Comparison of ENCODE assay signal across 8 mouse cellular contexts in the genomic region with DNA sequence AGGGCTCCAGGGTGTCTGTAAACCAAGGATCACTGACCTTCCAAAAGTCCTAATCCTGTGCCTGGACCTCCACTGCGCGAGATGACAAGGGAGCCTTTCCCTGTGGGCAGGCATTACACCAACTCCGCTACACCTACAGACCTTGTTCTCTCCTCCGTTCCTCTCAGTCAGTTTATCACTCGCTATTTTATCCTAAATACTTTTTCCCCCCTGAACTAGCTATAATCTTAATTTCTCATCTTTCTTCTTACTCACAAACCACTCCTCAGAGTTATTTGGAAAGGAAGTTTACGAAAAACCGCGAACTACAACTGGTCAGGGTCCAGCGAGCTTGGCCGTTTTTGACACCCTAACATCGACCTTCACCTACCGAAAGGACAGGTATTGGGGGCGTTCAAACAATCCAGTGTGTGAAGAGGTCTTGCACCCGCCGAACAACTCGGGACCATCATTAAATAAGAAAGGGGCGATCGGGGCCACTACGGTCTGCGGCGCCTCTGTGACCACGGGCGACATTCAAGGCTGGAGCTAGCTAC. TPM values are rescaled to one million over a fixed set of nuclear protein-coding genes. Genes with fewer than 3 reads are reported as not detected.
DNase-seq lines count a peak whose midpoint lies in the region; ATAC-seq and TF ChIP-seq lines count a peak whose summit lies in the region.

No protein-coding gene starts in this region.

- H3K27ac ChIP-seq in heart, embryonic 10.5 days = peak overlapping the region; percentile 95
- H3K27ac ChIP-seq in ES-Bruce4 (ENCODE audit: insufficient read depth, low read length) = peak overlapping the region; percentile 27
- peak overlapping the region; percentile 99 for H3K27ac ChIP-seq in forebrain, embryonic 10.5 days
- peak overlapping the region; percentile 67; the same call in 1 of the 2 replicates for H3K27ac ChIP-seq in kidney, embryonic 16.5 days (ENCODE audit: low read length)
- H3K27ac ChIP-seq in midbrain, embryonic 16.5 days (ENCODE audit: low read length) = no peak overlapping the region

- TF ChIP-seq POLR2A in ES-Bruce4 (IDR thresholded peaks at IDR 0.05; ENCODE audit: insufficient read depth, low read length) = no peak

- ATAC-seq in kidney, embryonic 16.5 days (ENCODE audit: low FRiP score, low TSS enrichment) = peak; percentile 67; the same call in 1 of the 2 replicates
- peak; percentile 57 for ATAC-seq in midbrain, embryonic 16.5 days
- no peak for ATAC-seq in megakaryocyte-erythroid progenitor cell, adult 5-6 weeks (replicated peaks; ENCODE audit: low FRiP score, low TSS enrichment, poor library complexity, severe bottlenecking)

- H3K9ac ChIP-seq in ES-Bruce4 (ENCODE audit: low read depth, poor library complexity, severe bottlenecking) = peak overlapping the region; percentile 94
- peak overlapping the region; percentile 79 for H3K9ac ChIP-seq in kidney, embryonic 16.5 days (replicated peaks; ENCODE audit: low read length)
- peak overlapping the region; percentile 68 for H3K9ac ChIP-seq in midbrain, embryonic 16.5 days (ENCODE audit: low read depth, low read length)

- no peak for TF ChIP-seq CTCF in ES-Bruce4 (IDR thresholded peaks at IDR 0.05; ENCODE audit: low read depth, low read length)

- H3K4me1 ChIP-seq in heart, embryonic 10.5 days = 0 out of 2 replicates have a peak, but pooled peaks cover 6% of the 10 kb centered on the region
- H3K4me1 ChIP-seq in ES-Bruce4 (ENCODE audit: control insufficient read depth, insufficient read depth, low read length) = peaks cover 5% of the 10 kb centered on the region
- H3K4me1 ChIP-seq in forebrain, embryonic 10.5 days = peaks cover 23% of the 10 kb centered on the region
- peaks cover 8% of the 10 kb centered on the region for H3K4me1 ChIP-seq in kidney, embryonic 16.5 days (ENCODE audit: insufficient read depth, low read length)
- peaks cover 11% of the 10 kb centered on the region; the same call in 1 of the 2 replicates for H3K4me1 ChIP-seq in midbrain, embryonic 16.5 days (ENCODE audit: control insufficient read depth, insufficient read depth, low read length)

- H3K27me3 ChIP-seq in heart, embryonic 10.5 days (ENCODE audit: insufficient read depth, poor library complexity, severe bottlenecking) = no peaks in the 10 kb centered on the region
- H3K27me3 ChIP-seq in ES-Bruce4 (ENCODE audit: control insufficient read depth, insufficient read depth, low read length, poor library complexity, severe bottlenecking) = no peaks in the 10 kb centered on the region
- H3K27me3 ChIP-seq in forebrain, embryonic 10.5 days (ENCODE audit: poor library complexity, severe bottlenecking) = no peaks in the 10 kb centered on the region
- H3K27me3 ChIP-seq in kidney, embryonic 16.5 days (ENCODE audit: insufficient read depth, low read length) = no peaks in the 10 kb centered on the region
- no peaks in the 10 kb centered on the region for H3K27me3 ChIP-seq in midbrain, embryonic 16.5 days (ENCODE audit: control insufficient read depth, insufficient read depth, low read depth, low read length)

- peak overlapping the region; percentile 91 for H3K4me3 ChIP-seq in heart, embryonic 10.5 days
- peak overlapping the region; percentile 98 for H3K4me3 ChIP-seq in ES-Bruce4 (ENCODE audit: low read depth, low read length)
- H3K4me3 ChIP-seq in forebrain, embryonic 10.5 days = peak overlapping the region; percentile 90
- H3K4me3 ChIP-seq in kidney, embryonic 16.5 days (ENCODE audit: low read length) = peak overlapping the region; percentile 60
- peak overlapping the region; percentile 91 for H3K4me3 ChIP-seq in midbrain, embryonic 16.5 days (ENCODE audit: low read depth, low read length)

- no peak for TF ChIP-seq EP300 in ES-Bruce4 (IDR thresholded peaks at IDR 0.05; ENCODE audit: insufficient read depth, low read depth, low read length)

- intact Hi-C loops in heart, postnatal 25 days (cut with DNase I) = no loop called here

- H3K36me3 ChIP-seq in heart, embryonic 10.5 days = peaks cover 21% of the 10 kb centered on the region
- H3K36me3 ChIP-seq in ES-Bruce4 (ENCODE audit: control insufficient read depth, insufficient read depth, low read length, poor library complexity, severe bottlenecking) = peaks cover 30% of the 10 kb centered on the region
- H3K36me3 ChIP-seq in forebrain, embryonic 10.5 days (replicated peaks) = peaks cover 31% of the 10 kb centered on the region
- peaks cover 5% of the 10 kb centered on the region; the same call in 1 of the 2 replicates for H3K36me3 ChIP-seq in kidney, embryonic 16.5 days (ENCODE audit: insufficient read depth, low read length)
- H3K36me3 ChIP-seq in midbrain, embryonic 16.5 days (ENCODE audit: control insufficient read depth, insufficient read depth, low read length) = no peaks in the 10 kb centered on the region

- no peaks in the 10 kb centered on the region for H3K9me3 ChIP-seq in heart, embryonic 10.5 days
- no peaks in the 10 kb centered on the region for H3K9me3 ChIP-seq in ES-Bruce4 (replicated peaks; ENCODE audit: control insufficient read depth, insufficient read depth, low read length, poor library complexity, severe bottlenecking)
- H3K9me3 ChIP-seq in forebrain, embryonic 10.5 days = no peaks in the 10 kb centered on the region
- H3K9me3 ChIP-seq in kidney, embryonic 16.5 days (ENCODE audit: low read length) = no peaks in the 10 kb centered on the region
- H3K9me3 ChIP-seq in midbrain, embryonic 16.5 days (replicated peaks; ENCODE audit: control insufficient read depth, low read length, poor library complexity, severe bottlenecking) = no peaks in the 10 kb centered on the region

- DNase-seq in heart, embryonic 10.5 days (ENCODE audit: low spot score) = no peak
- no peak for DNase-seq in heart, postnatal 25 days (ENCODE audit: low spot score)
- DNase-seq in forebrain, embryonic 10.5 days (ENCODE audit: extremely low spot score, low spot score) = no peak
- DNase-seq in spleen, adult 18-20 months = no peak

- H3K4me2 ChIP-seq in kidney, embryonic 16.5 days (replicated peaks; ENCODE audit: low read depth, low read length) = peak overlapping the region; percentile 71
- peak overlapping the region; percentile 100 for H3K4me2 ChIP-seq in midbrain, embryonic 16.5 days (ENCODE audit: low read length)

- 3% methylated on average over 23 of the region's 23 CpGs for WGBS in heart, embryonic 10.5 days
- WGBS in forebrain, embryonic 10.5 days = 3% methylated on average over 23 of the region's 23 CpGs
- WGBS in kidney, embryonic 16.5 days = 2% methylated on average over 23 of the region's 23 CpGs
- WGBS in midbrain, embryonic 16.5 days = 2% methylated on average over 23 of the region's 23 CpGs

RNA-seq across cellular contexts. Expression of a gene that starts 0.4 kb away (rescaled TPM):
- 40.2 and 60.3 TPM in 2 replicates for polyA plus RNA-seq in heart, embryonic 10.5 days (2016; fragmentation: Nextera tagmentation; extraction: Ambion mirVana)
- total RNA-seq in heart, postnatal 25 days (2021) = under 1 TPM; 0.73 TPM
- 526 and 534 TPM in 2 replicates for polyA plus RNA-seq in ES-Bruce4 (2011; ENCODE audit: insufficient read depth, insufficient read length, low read depth, missing spikeins)
- polyA plus RNA-seq in forebrain, embryonic 10.5 days (2016; fragmentation: Nextera tagmentation; extraction: Ambion mirVana) = 115 and 122 TPM in 2 replicates
- 46.2 and 46.5 TPM in 2 replicates for polyA plus RNA-seq in kidney, embryonic 16.5 days (2015; fragmentation: Nextera tagmentation; extraction: Ambion mirVana)
- 7.3 and 10.1 TPM in 2 replicates for polyA plus RNA-seq in midbrain, embryonic 16.5 days (2015; fragmentation: Nextera tagmentation; extraction: Ambion mirVana)
- total RNA-seq in megakaryocyte-erythroid progenitor cell, adult 5-6 weeks (2014; fragmentation: Nextera tagmentation) = 61.1 and 73.1 TPM in 2 replicates
- total RNA-seq in megakaryocyte-erythroid progenitor cell, adult 5-6 weeks (2017) = 77.3 and 82.1 TPM in 2 replicates
